Mouse (Mus musculus) liver, postnatal 0 days (tissue): ENCODE measurements around the gene Urb1.

ENCODE experiments used
- CTCF ChIP-seq: sonication (generic); IDR thresholded peaks from 2 replicates; pipeline ENCODE4 v1.5.1; 2016; ENCODE audit warnings: antibody characterized with exemption, low read depth
- EP300 ChIP-seq: IDR thresholded peaks from 2 replicates; pipeline ENCODE4 v1.6.1; 2016; ENCODE audit warnings: antibody characterized with exemption, low read depth, mild to moderate bottlenecking

- TF ChIP-seq EP300 (no peak), CTCF (no peak)
Measured at GRCm38 (mm10) chr16:90831676-90832075, 21.5 kb upstream of the Urb1 start.
